Mouse (Mus musculus) limb, embryonic 13.5 days (tissue): Measurements from ENCODE around the gene Cfap65. TPM values are rescaled to one million over a fixed set of nuclear protein-coding genes. Genes with fewer than 3 reads are reported as not detected.

Experiments used
- ATAC-seq: fragments of 200-750 bp; cut with Nextera tagmentation; 2 replicates; pipeline ENCODE4 v1.8.0; 2017; ENCODE audit warnings: low read depth, moderate number of reproducible peaks, moderate TSS enrichment; ENCODE audit not compliant: low FRiP score
- H3K27ac ChIP-seq: fragments of 300-500 bp; sonication (generic); 2 replicates; pipeline ENCODE4 v1.5.1; 2015; ENCODE audit warnings: inconsistent platforms, mild to moderate bottlenecking, moderate library complexity
- H3K27me3 ChIP-seq: fragments of 300-500 bp; sonication (generic); 2 replicates; pipeline ENCODE4 v1.6.1; 2015; ENCODE audit warnings: mild to moderate bottlenecking, inconsistent platforms
- H3K36me3 ChIP-seq: fragments of 300-500 bp; sonication (generic); 2 replicates; pipeline ENCODE4 v1.6.1; 2015; ENCODE audit warnings: inconsistent platforms, mild to moderate bottlenecking, moderate library complexity
- H3K4me1 ChIP-seq: fragments of 300-500 bp; sonication (generic); 2 replicates; pipeline ENCODE4 v1.6.1; 2015; ENCODE audit warnings: inconsistent platforms
- H3K4me2 ChIP-seq: fragments of 300-500 bp; sonication (generic); replicated peaks from 2 replicates; pipeline ENCODE4 v1.6.1; 2015; ENCODE audit warnings: inconsistent platforms, mild to moderate bottlenecking, moderate library complexity
- H3K4me3 ChIP-seq: fragments of 300-500 bp; sonication (generic); 2 replicates; pipeline ENCODE4 v1.5.1; 2015; ENCODE audit warnings: moderate library complexity, mild to moderate bottlenecking, inconsistent platforms
- H3K9ac ChIP-seq: fragments of 300-500 bp; sonication (generic); 2 replicates; pipeline ENCODE4 v1.6.1; 2015; ENCODE audit warnings: mild to moderate bottlenecking, inconsistent platforms
- H3K9me3 ChIP-seq: fragments of 300-500 bp; sonication (generic); 2 replicates; pipeline ENCODE4 v1.6.1; 2016; ENCODE audit warnings: inconsistent platforms
- WGBS: fragments of 180-500 bp; shearing (Covaris S2); methylation state at CpG from one replicate; pipeline ENCODE4 v1.1.7; 2015; 5-methylcytosine and 5-hydroxymethylcytosine counted together
- polyA plus RNA-seq: library from polyadenylated mRNA; unstranded; fragments of >200 nt; fragmentation: Nextera tagmentation; extraction: Ambion mirVana; gene quantifications from 2 replicates; pipeline ENCODE4 v1.2.1, GENCODE M21; 2015

Gene Cfap65
- polyA plus RNA-seq, 1 experiment from 2014 or later, result not detected

DNA sequence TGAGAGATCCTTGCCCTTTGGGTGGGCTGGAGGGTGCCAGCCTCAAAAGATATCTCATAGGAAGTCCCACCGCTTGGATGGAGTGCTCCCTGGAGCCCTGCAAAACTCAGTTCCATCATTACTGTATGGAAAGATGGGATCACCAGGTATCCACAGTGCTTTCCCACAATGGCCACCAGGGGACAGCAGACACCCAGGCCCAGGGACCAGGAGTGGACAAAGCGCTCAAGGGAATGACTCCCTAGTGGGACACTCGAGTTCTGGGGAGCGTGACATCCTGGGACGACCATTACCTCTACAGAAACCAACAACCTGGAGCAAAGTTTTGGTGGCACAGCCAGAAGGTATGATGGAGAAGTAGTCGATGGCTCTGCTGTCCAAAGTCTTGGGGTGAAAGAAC is 8.7 kb downstream of the Cfap65 start:
- no peak overlapping the region for H3K4me2 ChIP-seq
- WGBS, result 36% methylated on average over 6 of the region's 6 CpGs
- H3K4me3 ChIP-seq, result no peak overlapping the region
- H3K36me3 ChIP-seq, result no peaks in the 10 kb centered on the region
- no peaks in the 10 kb centered on the region for H3K9me3 ChIP-seq
- no peak overlapping the region for H3K9ac ChIP-seq
- no peak overlapping the region for H3K27ac ChIP-seq
- ATAC-seq, result no peak
- peaks cover 65% of the 10 kb centered on the region for H3K27me3 ChIP-seq
- H3K4me1 ChIP-seq, result no peaks in the 10 kb centered on the region

DNA sequence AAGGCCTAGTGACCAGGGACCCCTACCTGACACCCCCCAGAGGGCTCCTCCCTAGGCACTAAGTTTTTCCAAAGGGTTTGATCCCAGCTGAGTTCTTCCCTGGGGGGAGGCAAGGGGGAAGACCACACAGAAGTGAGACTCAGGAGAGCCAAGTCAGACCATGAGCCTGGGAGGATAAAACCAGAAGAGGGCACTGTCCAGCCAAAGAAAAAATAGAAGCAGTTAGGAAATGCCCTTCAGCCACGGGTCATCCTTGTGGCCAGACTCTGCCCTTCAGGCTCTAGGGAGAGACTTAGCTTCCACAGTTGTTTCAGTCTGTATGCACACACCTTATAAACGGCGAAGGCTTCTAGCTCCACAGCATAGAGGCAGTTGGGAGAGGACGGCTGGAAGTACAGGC is 10.9 kb downstream of the Cfap65 start:
- Histone ChIP-seq H3K27me3 (peaks cover 57% of the 10 kb centered on the region), H3K9me3 (no peaks in the 10 kb centered on the region), H3K4me1 (no peaks in the 10 kb centered on the region), H3K27ac (no peak overlapping the region), H3K36me3 (no peaks in the 10 kb centered on the region), H3K9ac (no peak overlapping the region), H3K4me2 (no peak overlapping the region), H3K4me3 (no peak overlapping the region)
- WGBS, result 63% methylated on average over 4 of the region's 4 CpGs
- no peak for ATAC-seq

DNA sequence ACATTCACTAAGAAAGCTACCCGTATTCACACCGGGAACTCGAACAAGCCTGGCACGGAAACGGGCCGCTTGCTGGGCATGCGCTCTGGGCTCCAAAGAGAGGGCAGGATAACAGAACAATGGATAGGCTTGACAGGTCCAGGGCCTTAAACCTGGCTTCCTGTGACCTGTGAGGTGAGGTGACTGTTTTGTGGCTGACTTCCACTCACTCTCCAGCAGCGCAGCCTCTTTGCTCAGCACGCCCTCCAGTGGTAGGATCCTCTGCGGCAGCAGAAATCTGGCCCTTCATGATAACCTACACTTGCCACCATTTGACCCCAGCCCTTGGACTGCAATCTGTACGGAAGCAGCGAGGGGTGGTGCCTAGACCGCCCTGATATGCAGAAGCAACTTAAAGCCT is 19.7 kb downstream of the Cfap65 start:
- Histone ChIP-seq H3K27me3 (peaks cover 35% of the 10 kb centered on the region), H3K9ac (no peak overlapping the region), H3K4me2 (no peak overlapping the region), H3K9me3 (no peaks in the 10 kb centered on the region), H3K4me3 (no peak overlapping the region), H3K4me1 (no peaks in the 10 kb centered on the region), H3K36me3 (no peaks in the 10 kb centered on the region), H3K27ac (no peak overlapping the region)
- WGBS, result 29% methylated on average over 13 of the region's 13 CpGs
- ATAC-seq, result no peak

DNA sequence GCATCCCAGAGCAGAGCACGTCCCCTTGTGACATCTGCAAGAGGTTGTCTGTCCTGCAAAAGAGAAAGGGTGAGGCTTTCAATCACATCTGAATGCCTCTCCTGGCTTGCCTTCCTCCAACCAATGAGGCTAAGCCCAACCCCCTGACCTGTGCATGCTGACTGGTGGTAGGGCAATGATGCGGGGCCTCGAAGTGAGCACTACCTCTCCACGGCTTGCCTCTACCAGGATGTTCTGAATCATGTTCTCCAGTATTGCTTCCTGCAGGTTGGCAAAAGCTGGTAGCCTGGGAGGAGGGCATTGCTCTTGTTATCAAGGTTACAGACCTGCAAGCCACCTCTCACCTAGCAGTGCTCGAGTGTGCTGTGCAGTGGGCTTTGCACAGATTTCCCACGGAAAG is 33.2 kb downstream of the Cfap65 start:
- WGBS, result 22% methylated on average over 6 of the region's 6 CpGs
- Histone ChIP-seq H3K4me1 (peaks cover 27% of the 10 kb centered on the region), H3K4me2 (no peak overlapping the region), H3K9me3 (no peaks in the 10 kb centered on the region), H3K4me3 (no peak overlapping the region), H3K27ac (no peak overlapping the region), H3K9ac (no peak overlapping the region), H3K27me3 (peaks cover 98% of the 10 kb centered on the region), H3K36me3 (no peaks in the 10 kb centered on the region)
- no peak for ATAC-seq

DNA sequence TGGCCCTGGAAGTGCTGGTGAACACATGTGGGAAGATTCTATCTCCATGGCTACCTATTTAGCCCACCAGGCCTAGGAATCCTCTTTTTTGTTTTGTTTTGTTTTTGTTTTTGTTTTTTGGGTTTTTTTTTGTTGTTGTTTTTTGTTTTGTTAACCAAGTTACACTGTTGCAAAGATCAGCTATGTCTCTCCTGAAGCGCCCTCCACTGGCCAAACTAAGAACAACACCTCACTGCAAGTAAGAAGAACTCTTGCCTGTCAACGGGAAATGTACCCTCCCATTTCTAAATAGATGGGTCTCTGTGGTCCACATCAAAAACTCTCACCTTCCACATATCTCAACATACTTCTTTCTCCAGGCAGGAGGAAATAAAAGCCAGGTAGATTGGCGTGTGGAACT is 33.7 kb downstream of the Cfap65 start:
- no peak for ATAC-seq
- H3K4me3 ChIP-seq, result no peak overlapping the region
- H3K9ac ChIP-seq, result no peak overlapping the region
- H3K4me2 ChIP-seq, result no peak overlapping the region
- H3K4me1 ChIP-seq, result peaks cover 27% of the 10 kb centered on the region
- H3K36me3 ChIP-seq, result no peaks in the 10 kb centered on the region
- H3K27ac ChIP-seq, result no peak overlapping the region
- peaks cover 99% of the 10 kb centered on the region for H3K27me3 ChIP-seq
- H3K9me3 ChIP-seq, result no peaks in the 10 kb centered on the region
- WGBS, result 10% methylated on average over 3 of the region's 3 CpGs

DNA sequence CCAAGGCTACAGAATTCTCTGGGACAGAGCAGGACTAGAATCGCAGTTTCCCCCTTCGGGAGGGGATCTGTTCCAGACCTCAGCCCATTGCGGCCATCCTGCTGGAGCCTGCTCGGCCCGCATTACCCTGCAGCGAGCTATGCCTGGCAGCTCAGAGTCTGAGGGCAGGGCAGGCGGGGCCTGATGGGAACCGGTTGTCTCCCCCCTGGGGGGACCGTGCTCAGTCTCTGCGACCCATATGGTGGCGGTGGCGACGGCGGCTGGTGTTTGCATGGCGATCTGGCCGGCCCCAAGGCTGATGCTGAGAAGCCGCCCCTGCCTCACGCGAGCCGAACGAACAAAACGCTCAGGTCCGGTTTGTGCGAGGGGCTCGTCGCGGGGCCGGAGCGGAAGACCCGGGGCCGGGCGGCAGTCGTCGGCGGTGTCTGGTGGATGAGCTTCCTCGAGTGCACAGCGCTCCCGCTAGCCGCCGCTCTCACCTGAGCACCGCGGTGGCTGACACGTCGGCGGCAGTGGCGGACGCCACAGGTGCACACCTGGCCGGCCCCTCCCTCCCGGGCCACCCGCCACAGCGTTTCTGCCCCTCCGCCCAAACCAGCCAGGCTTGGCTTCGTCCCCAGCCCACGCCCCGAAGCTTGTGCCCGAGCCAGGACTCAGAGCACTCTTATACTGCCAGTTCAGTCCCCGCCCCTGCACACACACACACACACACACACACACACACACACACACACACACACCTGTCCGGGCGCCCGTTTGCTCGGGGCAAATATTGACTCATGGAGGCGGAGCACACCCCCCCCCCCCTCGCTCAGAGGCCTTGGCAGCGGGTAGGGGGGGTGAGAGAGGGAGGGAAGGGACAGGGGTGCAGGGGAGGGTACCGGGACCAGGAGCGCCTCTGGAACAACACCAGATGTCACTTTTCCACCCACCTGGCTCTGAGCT is 34.8 kb downstream of the Cfap65 start:
- H3K4me3 ChIP-seq, result peak overlapping the region; percentile 30
- H3K9ac ChIP-seq, result no peak overlapping the region; the same call in 1 of the 2 replicates
- peaks cover 27% of the 10 kb centered on the region for H3K4me1 ChIP-seq
- H3K4me2 ChIP-seq, result peak overlapping the region; percentile 65
- no peak overlapping the region for H3K27ac ChIP-seq
- under 1% methylated on average over 63 of the region's 66 CpGs for WGBS
- ATAC-seq, result no peak
- H3K27me3 ChIP-seq, result peaks cover 100% of the 10 kb centered on the region
- no peaks in the 10 kb centered on the region for H3K36me3 ChIP-seq
- no peaks in the 10 kb centered on the region for H3K9me3 ChIP-seq

DNA sequence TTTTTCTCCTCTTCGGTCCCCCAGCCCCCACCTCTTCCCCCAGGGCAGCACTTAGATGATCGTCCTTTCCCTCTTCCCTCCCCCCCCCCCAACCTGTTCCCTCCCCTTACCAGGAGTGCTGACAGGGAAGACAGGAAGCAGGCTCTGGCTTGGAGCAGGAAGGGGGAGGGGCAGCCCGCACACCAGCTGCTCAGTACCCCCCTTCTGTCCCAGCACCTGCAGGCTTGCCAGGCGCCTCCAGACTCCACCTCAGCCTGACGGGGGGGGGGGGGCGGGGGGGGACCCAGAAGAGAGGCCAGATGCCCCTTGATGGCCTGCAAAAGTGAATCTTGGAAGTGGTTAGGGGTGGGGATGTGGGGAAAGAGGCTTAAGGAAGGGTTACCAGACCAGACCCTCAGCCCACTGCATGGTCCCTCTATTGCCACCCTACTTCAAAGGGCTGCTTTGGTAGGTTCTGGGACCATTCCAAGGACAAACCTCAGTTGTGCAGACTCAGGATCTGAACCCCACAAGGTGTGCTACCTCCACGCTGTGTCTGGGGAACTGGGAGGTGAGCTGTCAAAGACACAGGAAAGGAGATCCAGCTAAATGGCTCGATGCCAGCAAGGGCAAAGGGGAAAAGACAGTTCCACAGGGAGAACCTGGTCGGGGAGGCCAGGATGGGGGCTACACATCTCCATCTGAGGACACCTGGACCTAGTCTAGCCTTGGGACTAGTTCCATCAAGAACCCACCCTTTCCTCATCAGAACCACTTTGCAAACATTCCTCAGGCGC is 36.6 kb downstream of the Cfap65 start:
- H3K27ac ChIP-seq, result no peak overlapping the region
- H3K36me3 ChIP-seq, result no peaks in the 10 kb centered on the region
- peaks cover 27% of the 10 kb centered on the region for H3K4me1 ChIP-seq
- peaks cover 99% of the 10 kb centered on the region for H3K27me3 ChIP-seq
- no peak overlapping the region for H3K4me2 ChIP-seq
- no peak for ATAC-seq
- no peaks in the 10 kb centered on the region for H3K9me3 ChIP-seq
- no peak overlapping the region for H3K9ac ChIP-seq
- WGBS, result 7% methylated on average over 7 of the region's 10 CpGs
- H3K4me3 ChIP-seq, result no peak overlapping the region

DNA sequence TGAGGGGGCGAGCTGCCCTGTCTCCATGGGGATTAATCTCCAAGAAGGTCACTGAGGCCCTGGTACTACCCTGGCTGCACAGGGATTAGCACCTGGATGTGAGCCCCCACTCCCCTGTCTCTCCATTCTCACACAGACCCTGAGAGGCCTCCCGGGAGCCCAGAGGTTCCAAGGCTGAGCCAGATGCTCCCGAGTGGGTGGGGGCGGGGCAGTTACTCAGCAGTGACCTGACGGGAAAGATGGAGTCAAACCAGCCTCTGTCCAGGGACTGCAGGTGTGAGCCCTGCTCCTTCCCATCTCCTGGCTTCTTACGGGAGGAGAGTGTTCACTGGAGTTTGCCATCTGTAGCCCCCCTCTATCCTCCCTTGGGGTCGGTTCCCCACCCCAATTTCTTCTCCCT is 37.4 kb downstream of the Cfap65 start:
- no peaks in the 10 kb centered on the region for H3K36me3 ChIP-seq
- no peaks in the 10 kb centered on the region for H3K9me3 ChIP-seq
- H3K4me2 ChIP-seq, result no peak overlapping the region
- H3K4me1 ChIP-seq, result peaks cover 27% of the 10 kb centered on the region
- H3K4me3 ChIP-seq, result no peak overlapping the region
- WGBS, result 3% methylated on average over 7 of the region's 7 CpGs
- H3K27ac ChIP-seq, result no peak overlapping the region
- no peak for ATAC-seq
- H3K27me3 ChIP-seq, result peaks cover 99% of the 10 kb centered on the region
- no peak overlapping the region for H3K9ac ChIP-seq

DNA sequence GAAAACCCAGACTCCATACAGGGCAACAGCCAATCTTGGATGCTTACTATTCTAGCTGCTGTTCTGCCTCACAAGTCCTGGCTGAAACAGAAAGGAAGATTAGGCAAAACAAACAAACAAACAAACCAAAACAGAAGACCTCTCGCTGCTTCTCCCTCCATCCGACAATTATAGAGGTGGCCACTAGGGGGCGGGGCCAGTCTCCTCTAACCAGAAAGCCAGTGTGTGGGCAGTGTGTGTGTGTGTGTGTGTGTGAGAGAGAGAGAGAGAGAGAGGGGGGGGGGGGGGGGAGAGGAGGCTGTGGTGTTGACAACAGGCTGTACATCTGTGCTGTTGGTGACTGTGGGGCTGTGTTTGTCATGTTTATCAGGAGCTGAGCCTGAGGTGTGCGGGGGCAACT is 40.4 kb downstream of the Cfap65 start:
- ATAC-seq, result no peak
- no peak overlapping the region for H3K9ac ChIP-seq
- WGBS, result 17% methylated on average over 4 of the region's 4 CpGs
- H3K27ac ChIP-seq, result no peak overlapping the region
- peaks cover 15% of the 10 kb centered on the region for H3K4me1 ChIP-seq
- H3K4me3 ChIP-seq, result no peak overlapping the region
- peaks cover 99% of the 10 kb centered on the region for H3K27me3 ChIP-seq
- H3K36me3 ChIP-seq, result no peaks in the 10 kb centered on the region
- H3K4me2 ChIP-seq, result no peak overlapping the region
- H3K9me3 ChIP-seq, result no peaks in the 10 kb centered on the region

DNA sequence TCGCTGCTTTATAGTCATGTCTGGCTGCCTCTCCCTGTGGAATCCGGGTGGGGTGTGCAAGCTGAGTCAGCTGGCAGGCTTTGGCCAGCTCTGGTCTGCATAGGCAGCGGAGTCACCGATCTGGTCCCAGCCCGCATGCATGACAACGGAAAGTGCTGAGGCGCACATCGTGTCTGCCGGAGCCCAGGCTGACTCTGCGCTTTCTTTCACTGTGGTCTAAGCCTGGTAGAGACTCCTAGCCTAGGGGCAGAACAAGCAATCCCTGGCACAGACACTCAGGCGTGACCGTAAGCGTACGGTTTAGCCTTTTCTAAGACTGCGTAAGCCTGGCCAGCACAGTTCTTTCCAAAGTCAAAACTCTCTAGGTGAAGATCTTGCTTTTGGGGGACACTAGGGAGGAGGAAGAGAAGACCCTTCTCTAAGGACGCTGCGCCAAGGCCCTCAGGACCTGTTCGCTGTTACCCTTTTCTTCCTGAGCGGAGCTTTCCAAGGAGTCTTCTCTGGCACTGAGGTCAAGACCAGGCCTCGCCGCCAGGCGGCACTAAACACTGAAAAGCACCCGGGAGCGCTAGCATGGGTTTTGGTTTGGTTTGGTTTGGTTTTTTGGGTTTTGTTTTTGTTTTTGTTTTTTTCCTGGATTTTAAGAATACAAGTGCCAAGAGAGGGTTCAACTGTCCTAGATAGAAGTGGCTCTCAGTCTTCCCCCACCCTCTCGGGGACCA is 42.1 kb downstream of the Cfap65 start, which contains the start of gene Cryba2:
Gene Cryba2 (minus strand): TSS at position 10 of the 722 bp plus-strand sequence.
- 3% methylated on average over 25 of the region's 25 CpGs for WGBS
- ATAC-seq, result no peak
- Histone ChIP-seq H3K4me3 (no peak within 1 kb of the TSS), H3K4me2 (no peak within 1 kb of the TSS), H3K27me3 (peaks cover 96% of the 10 kb centered on the region), H3K9ac (no peak within 1 kb of the TSS), H3K9me3 (no peaks in the 10 kb centered on the region), H3K27ac (no peak within 1 kb of the TSS), H3K4me1 (peaks cover 5% of the 10 kb centered on the region), H3K36me3 (no peaks in the 10 kb centered on the region)

DNA sequence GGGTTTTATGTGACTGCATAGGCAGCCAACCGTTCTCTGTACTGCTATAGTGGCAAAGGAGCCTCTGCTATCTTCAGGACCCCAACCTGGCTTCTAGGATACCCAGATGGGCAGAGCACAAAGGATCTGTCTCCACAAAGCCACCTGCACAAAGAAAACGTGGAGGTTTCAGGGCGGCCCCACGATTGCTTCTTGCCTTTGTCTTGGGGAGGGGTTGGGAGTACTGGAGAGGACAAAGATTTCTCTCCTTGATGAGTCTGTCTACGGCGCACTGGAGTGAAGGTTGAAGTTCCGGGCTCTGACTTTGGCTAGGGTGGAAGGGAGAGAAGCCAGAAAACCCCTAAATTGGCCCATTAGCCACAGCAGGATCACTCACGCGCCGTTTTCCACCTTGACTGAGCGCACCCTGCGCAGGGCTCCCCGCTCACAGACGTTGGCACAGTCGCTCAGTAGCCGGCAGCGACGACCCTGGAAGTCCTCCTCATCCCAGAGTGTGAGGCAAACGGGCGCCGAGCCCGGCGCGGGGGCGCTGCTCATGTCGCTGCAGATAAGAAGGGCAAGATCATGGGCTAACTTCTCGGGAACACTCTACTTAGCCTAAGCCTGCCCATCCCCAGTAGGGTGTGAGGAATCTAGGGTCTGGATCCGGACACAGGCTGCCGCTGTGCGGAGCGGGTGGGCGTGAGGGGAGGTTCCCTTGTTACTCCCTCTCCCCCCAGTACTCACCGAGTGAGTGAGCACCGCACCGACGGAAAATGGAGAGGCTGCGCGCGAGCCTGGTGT is 42.9 kb downstream of the Cfap65 start:
- Histone ChIP-seq H3K4me1 (no peaks in the 10 kb centered on the region), H3K9ac (no peak overlapping the region), H3K4me3 (no peak overlapping the region), H3K27me3 (peaks cover 96% of the 10 kb centered on the region), H3K9me3 (no peaks in the 10 kb centered on the region), H3K27ac (no peak overlapping the region), H3K36me3 (no peaks in the 10 kb centered on the region), H3K4me2 (no peak overlapping the region)
- ATAC-seq, result no peak
- WGBS, result 2% methylated on average over 39 of the region's 39 CpGs
